Mouse (Mus musculus): ENCODE measurements around the gene V1ra8. TPM values are rescaled to one million over a fixed set of nuclear protein-coding genes. Genes with fewer than 3 reads are reported as not detected.
"Not testable (repeated sequence)": the region's sequence is repeated elsewhere in the genome, so short reads cannot be mapped to it uniquely, and the experiment has no call there.

The V1ra8 gene
- polyA plus RNA-seq (2016; fragmentation: Nextera tagmentation; extraction: Ambion mirVana), result not detected in 2 replicates

GRCm38 (mm10) chr6:90202493-90202892 lies at the start of gene V1ra8:
Gene V1ra8, plus strand, starts transcription at chr6:90202793.
- not testable (repeated sequence) for H3K9ac ChIP-seq; H3K4me1 ChIP-seq; H3K4me2 ChIP-seq (replicated peaks); H3K4me3 ChIP-seq; H3K36me3 ChIP-seq; H3K9me3 ChIP-seq; H3K27me3 ChIP-seq (replicated peaks); H3K27ac ChIP-seq; ATAC-seq (ENCODE audit: low FRiP score, low read depth)
- 90% methylated on average over 2 of the region's 2 CpGs for WGBS

DNA sequence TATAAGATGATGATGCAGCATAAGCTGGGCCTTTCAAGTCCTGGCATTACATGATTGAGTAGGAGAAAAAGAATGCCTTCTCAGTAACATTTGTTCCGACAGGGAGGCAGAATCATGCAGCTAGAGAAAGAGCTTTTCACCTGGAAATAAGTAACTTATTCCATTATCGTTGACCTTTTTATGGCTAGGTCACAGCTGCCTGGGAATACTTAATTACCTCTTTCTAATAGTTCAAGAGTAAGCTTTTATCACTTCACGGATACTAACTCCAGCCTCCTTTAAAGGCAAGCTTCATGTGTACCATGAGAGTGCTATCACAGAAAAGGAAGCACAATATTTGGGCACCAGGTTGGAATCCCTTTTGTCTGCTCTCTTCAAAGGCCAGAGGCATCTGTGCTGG lies 42.5 kb upstream of the V1ra8 start:
- Histone ChIP-seq H3K27me3 (replicated peaks) (no peaks in the 10 kb centered on the region), H3K36me3 (no peaks in the 10 kb centered on the region), H3K9me3 (no peaks in the 10 kb centered on the region), H3K4me1 (no peaks in the 10 kb centered on the region), H3K9ac (no peak overlapping the region), H3K27ac (no peak overlapping the region), H3K4me3 (no peak overlapping the region), H3K4me2 (replicated peaks) (no peak overlapping the region)
- ATAC-seq (ENCODE audit: low FRiP score, low read depth), result no peak
- WGBS, result 66% methylated on average over 3 of the region's 3 CpGs

DNA sequence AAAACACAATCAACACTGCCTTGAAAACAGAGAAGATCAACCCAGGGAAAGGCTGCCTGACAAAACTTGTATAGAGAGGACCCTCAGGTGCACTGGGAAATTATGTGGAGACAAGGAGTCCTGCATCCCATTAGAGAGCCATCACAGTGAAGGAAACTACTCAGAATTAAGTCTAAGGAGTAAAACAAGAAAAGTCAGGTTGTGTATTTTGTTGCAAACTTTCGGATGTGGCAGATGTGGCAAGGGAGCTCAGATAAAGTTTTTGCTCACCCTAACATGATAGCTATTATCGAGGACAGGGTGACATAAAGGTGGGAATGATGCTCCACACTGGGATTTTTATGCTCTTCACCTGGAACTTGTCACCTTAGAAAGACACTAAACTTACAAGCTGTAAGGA lies 28.1 kb upstream of the V1ra8 start, which contains the start of gene Vmn1r52:
TSS of gene Vmn1r52 (plus strand) at position 301 of the 400 bp plus-strand sequence.
- WGBS, result 80% methylated on average over 2 of the region's 2 CpGs
- H3K9ac ChIP-seq, result no peak within 1 kb of the TSS
- no peak within 1 kb of the TSS for H3K4me2 ChIP-seq (replicated peaks)
- H3K9me3 ChIP-seq, result 0 out of 2 replicates have a peak, but pooled peaks cover 5% of the 10 kb centered on the region
- no peaks in the 10 kb centered on the region for H3K27me3 ChIP-seq (replicated peaks)
- ATAC-seq (ENCODE audit: low FRiP score, low read depth), result no peak
- H3K4me1 ChIP-seq, result no peaks in the 10 kb centered on the region
- H3K27ac ChIP-seq, result no peak within 1 kb of the TSS
- H3K4me3 ChIP-seq, result no peak within 1 kb of the TSS
- H3K36me3 ChIP-seq, result no peaks in the 10 kb centered on the region

DNA sequence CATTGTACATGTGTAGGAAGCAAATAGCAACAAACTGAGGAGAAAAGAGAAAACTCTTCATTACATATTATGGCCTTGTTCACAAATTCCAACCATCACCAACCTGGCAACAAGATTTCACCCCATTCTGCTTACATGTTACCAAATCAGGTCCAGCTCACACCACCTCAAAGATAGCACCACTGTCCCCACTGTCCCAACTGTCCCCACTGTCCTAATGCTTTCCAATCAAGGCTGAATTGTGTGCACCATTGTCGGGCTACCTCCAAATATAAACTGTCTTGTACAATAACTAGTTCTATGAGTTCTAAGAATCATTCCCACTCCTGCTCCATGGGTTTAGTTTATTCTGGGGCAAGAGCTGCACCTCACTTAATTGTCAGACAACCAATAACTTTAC lies 21.7 kb downstream of the V1ra8 start, which contains the start of gene Vmn1r53:
TSS of gene Vmn1r53 (minus strand) at position 101 of the 400 bp plus-strand sequence.
- no peak within 1 kb of the TSS for H3K4me2 ChIP-seq (replicated peaks)
- H3K36me3 ChIP-seq, result no peaks in the 10 kb centered on the region
- no peak within 1 kb of the TSS for H3K27ac ChIP-seq
- H3K9ac ChIP-seq, result no peak within 1 kb of the TSS
- peaks cover 17% of the 10 kb centered on the region for H3K9me3 ChIP-seq
- no peak within 1 kb of the TSS for H3K4me3 ChIP-seq
- no peaks in the 10 kb centered on the region for H3K4me1 ChIP-seq
- ATAC-seq (ENCODE audit: low FRiP score, low read depth), result no peak
- H3K27me3 ChIP-seq (replicated peaks), result no peaks in the 10 kb centered on the region
- 85% methylated on average over 1 of the region's 1 CpGs for WGBS

GRCm38 (mm10) chr6:90232114-90232513 lies 29.5 kb downstream of the V1ra8 start:
- H3K27me3 ChIP-seq (replicated peaks); H3K9ac ChIP-seq; H3K36me3 ChIP-seq; H3K4me1 ChIP-seq; ATAC-seq (ENCODE audit: low FRiP score, low read depth); H3K27ac ChIP-seq; H3K4me2 ChIP-seq (replicated peaks); H3K4me3 ChIP-seq: not testable (repeated sequence)
- H3K9me3 ChIP-seq, result peaks cover 17% of the 10 kb centered on the region
- whole genome bisulfite sequencing, result 93% methylated on average over 4 of the region's 4 CpGs

DNA sequence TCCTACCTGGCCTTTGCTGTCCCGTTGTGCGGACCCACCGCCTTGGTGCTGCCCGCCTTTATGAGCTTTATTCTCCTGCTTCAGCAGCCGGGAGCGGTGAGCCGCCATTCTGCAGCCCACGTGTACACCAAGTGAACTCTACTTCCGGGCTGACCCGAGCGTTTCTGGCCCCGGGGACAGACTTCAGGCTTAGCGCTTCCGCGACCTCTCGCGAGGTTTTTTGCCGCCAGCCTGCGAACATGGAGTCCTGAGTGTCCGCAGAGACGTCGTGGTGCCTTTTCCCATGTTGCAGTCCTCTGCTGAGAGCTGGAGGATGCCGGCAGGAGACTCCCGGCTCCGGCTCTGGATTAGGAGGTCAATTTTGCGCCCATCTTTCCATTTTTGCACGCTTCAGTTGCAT lies 30.1 kb downstream of the V1ra8 start:
- Histone ChIP-seq H3K9me3 (peaks cover 16% of the 10 kb centered on the region), H3K27me3 (replicated peaks) (no peaks in the 10 kb centered on the region), H3K4me1 (no peaks in the 10 kb centered on the region), H3K9ac (no peak overlapping the region), H3K27ac (no peak overlapping the region), H3K4me2 (replicated peaks) (no peak overlapping the region), H3K36me3 (no peaks in the 10 kb centered on the region), H3K4me3 (no peak overlapping the region)
- 58% methylated on average over 27 of the region's 27 CpGs for WGBS
- ATAC-seq (ENCODE audit: low FRiP score, low read depth), result no peak

GRCm38 (mm10) chr6:90244019-90244418 lies 41.4 kb downstream of the V1ra8 start:
- no peak for ATAC-seq (ENCODE audit: low FRiP score, low read depth)
- Histone ChIP-seq H3K27me3 (replicated peaks) (no peaks in the 10 kb centered on the region), H3K4me2 (replicated peaks) (no peak overlapping the region), H3K4me1 (no peaks in the 10 kb centered on the region), H3K27ac (no peak overlapping the region), H3K9ac (no peak overlapping the region), H3K9me3 (no peaks in the 10 kb centered on the region), H3K4me3 (no peak overlapping the region), H3K36me3 (no peaks in the 10 kb centered on the region)
- WGBS, result 83% methylated on average over 3 of the region's 3 CpGs

DNA sequence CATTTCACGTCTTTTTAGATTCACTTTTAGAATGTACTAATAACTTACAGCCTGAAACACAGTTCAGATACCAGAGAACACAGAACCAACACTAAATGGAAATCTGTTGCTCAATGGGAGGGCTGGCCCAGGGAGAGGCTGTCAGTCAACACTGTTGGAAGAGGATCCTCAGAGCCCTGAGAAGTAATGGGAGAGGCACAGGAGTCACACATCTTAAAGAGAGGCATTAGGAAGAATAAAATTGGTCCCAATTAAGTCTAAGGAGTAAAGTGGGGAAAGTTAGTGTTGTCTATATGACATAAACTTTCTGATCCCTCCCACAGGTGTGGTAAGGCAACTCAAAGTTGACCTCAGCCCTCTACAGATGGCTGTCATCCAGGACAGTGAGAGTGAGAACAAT lies 43.4 kb downstream of the V1ra8 start, which contains the start of gene Vmn1r54:
TSS of gene Vmn1r54 (plus strand) at position 301 of the 400 bp plus-strand sequence.
- Histone ChIP-seq H3K27me3 (replicated peaks) (no peaks in the 10 kb centered on the region), H3K9ac (no peak within 1 kb of the TSS), H3K36me3 (no peaks in the 10 kb centered on the region), H3K4me1 (no peaks in the 10 kb centered on the region), H3K9me3 (no peaks in the 10 kb centered on the region), H3K27ac (no peak within 1 kb of the TSS), H3K4me3 (no peak within 1 kb of the TSS), H3K4me2 (replicated peaks) (no peak within 1 kb of the TSS)
- ATAC-seq (ENCODE audit: low FRiP score, low read depth), result no peak
- 75% methylated on average over 1 of the region's 1 CpGs for WGBS

Other genes starting within 250 kb of the V1ra8 start
- not detected in 2 replicates for gene Vmn1r46, start 233.5 kb upstream of the V1ra8 start, polyA plus RNA-seq (2016; fragmentation: Nextera tagmentation; extraction: Ambion mirVana)
- not detected in 2 replicates for gene Vmn1r47, start 186.6 kb upstream of the V1ra8 start, polyA plus RNA-seq (2016; fragmentation: Nextera tagmentation; extraction: Ambion mirVana)
- not detected in 2 replicates for gene Vmn1r48, start 166.0 kb upstream of the V1ra8 start, polyA plus RNA-seq (2016; fragmentation: Nextera tagmentation; extraction: Ambion mirVana)
- gene Vmn1r49, start 124.3 kb upstream of the V1ra8 start, polyA plus RNA-seq (2016; fragmentation: Nextera tagmentation; extraction: Ambion mirVana), result not detected in 2 replicates
- gene Vmn1r50, start 101.4 kb upstream of the V1ra8 start, polyA plus RNA-seq (2016; fragmentation: Nextera tagmentation; extraction: Ambion mirVana), result not detected in 2 replicates
- gene Vmn1r51, start 80.2 kb upstream of the V1ra8 start, polyA plus RNA-seq (2016; fragmentation: Nextera tagmentation; extraction: Ambion mirVana), result not detected in 2 replicates
- not detected in 2 replicates for gene Vmn1r52, start 28.0 kb upstream of the V1ra8 start, polyA plus RNA-seq (2016; fragmentation: Nextera tagmentation; extraction: Ambion mirVana)
- gene Vmn1r53, start 21.6 kb downstream of the V1ra8 start, polyA plus RNA-seq (2016; fragmentation: Nextera tagmentation; extraction: Ambion mirVana), result not detected in 2 replicates
- not detected in 2 replicates for gene Vmn1r54, start 43.5 kb downstream of the V1ra8 start, polyA plus RNA-seq (2016; fragmentation: Nextera tagmentation; extraction: Ambion mirVana)
- not detected in 2 replicates for gene BC048671, start 98.4 kb downstream of the V1ra8 start, polyA plus RNA-seq (2016; fragmentation: Nextera tagmentation; extraction: Ambion mirVana)
- gene Chst13, start 122.4 kb downstream of the V1ra8 start, polyA plus RNA-seq (2016; fragmentation: Nextera tagmentation; extraction: Ambion mirVana), result not detected in 2 replicates
- not detected in 2 replicates for gene Uroc1, start 130.5 kb downstream of the V1ra8 start, polyA plus RNA-seq (2016; fragmentation: Nextera tagmentation; extraction: Ambion mirVana)
- 13.0 and 13.3 TPM in 2 replicates for gene Zxdc, start 166.7 kb downstream of the V1ra8 start, polyA plus RNA-seq (2016; fragmentation: Nextera tagmentation; extraction: Ambion mirVana)
- gene Cfap100, start 226.0 kb downstream of the V1ra8 start, polyA plus RNA-seq (2016; fragmentation: Nextera tagmentation; extraction: Ambion mirVana), result 2.1 and 2.9 TPM in 2 replicates

Data from neural tube, embryonic 12.5 days (tissue).